In the genomic region with DNA sequence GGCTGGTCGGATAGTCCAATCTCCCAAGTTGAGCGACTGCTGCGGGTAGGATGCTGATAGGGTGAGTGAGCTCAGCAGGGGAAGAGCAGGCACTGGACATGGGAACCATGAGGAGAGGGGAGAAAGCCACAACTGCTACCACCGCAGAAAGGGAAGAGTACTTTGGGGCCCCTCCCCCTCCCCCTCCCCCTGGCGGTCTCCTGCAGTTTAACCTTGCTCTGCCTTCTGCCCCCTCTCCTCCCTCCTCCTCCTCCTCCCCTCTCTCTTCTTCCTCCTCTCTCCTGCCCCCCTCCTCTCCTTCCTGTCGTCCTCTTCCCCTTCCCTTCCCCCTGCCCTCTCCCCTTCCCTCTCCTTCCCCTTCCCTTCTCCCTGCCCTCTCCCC, we compare ENCODE assay signal across 8 mouse cellular contexts.
A peak's percentile ranks its signal among the peaks of the same experiment; 100 is the strongest.
DNase-seq lines count a peak whose midpoint lies in the region; ATAC-seq and TF ChIP-seq lines count a peak whose summit lies in the region.

No protein-coding gene starts in this region.

- no peaks in the 10 kb centered on the region for H3K27me3 ChIP-seq in heart, embryonic 12.5 days (replicated peaks)
- H3K27me3 ChIP-seq in E14TG2a.4 (ENCODE audit: insufficient read depth, low read length): no peaks in the 10 kb centered on the region
- no peaks in the 10 kb centered on the region for H3K27me3 ChIP-seq in forebrain, embryonic 15.5 days
- H3K27me3 ChIP-seq in liver, embryonic 14.5 days (ENCODE audit: control insufficient read depth, insufficient read depth, low read length): no peaks in the 10 kb centered on the region

- intact Hi-C loops in left cerebral cortex, adult 2 months (cut with DNase I): no loop called here

- H3K9me3 ChIP-seq in heart, embryonic 12.5 days (replicated peaks): no peaks in the 10 kb centered on the region
- no peaks in the 10 kb centered on the region for H3K9me3 ChIP-seq in E14TG2a.4 (ENCODE audit: low read length)
- no peaks in the 10 kb centered on the region for H3K9me3 ChIP-seq in forebrain, embryonic 15.5 days
- no peaks in the 10 kb centered on the region for H3K9me3 ChIP-seq in liver, embryonic 14.5 days (ENCODE audit: control insufficient read depth, low read length)

- H3K4me1 ChIP-seq in heart, embryonic 12.5 days (replicated peaks): peaks cover 95% of the 10 kb centered on the region
- H3K4me1 ChIP-seq in E14TG2a.4 (replicated peaks; ENCODE audit: low read depth, low read length): peaks cover 96% of the 10 kb centered on the region
- H3K4me1 ChIP-seq in forebrain, embryonic 15.5 days: peaks cover 99% of the 10 kb centered on the region
- peaks cover 25 to 35% of the 10 kb centered on the region in 2 experiments for H3K4me1 ChIP-seq in liver, embryonic 14.5 days (replicated peaks; ENCODE audit: control insufficient read depth in 2 of 2, insufficient read depth in 2 of 2, low read length in 1 of 2)

- 6% methylated on average over 5 of the region's 6 CpGs for WGBS in heart, embryonic 12.5 days
- 5% methylated on average over 6 of the region's 6 CpGs for WGBS in forebrain, embryonic 15.5 days
- WGBS in liver, embryonic 14.5 days (ENCODE audit: insufficient replicate concordance): 6% methylated on average over 5 of the region's 6 CpGs

- TF ChIP-seq EP300 in liver, embryonic 14.5 days (IDR thresholded peaks at IDR 0.05; ENCODE audit: low read depth): no peak

- H3K9ac ChIP-seq in heart, embryonic 12.5 days: peak overlapping the region; percentile 49
- H3K9ac ChIP-seq in forebrain, embryonic 15.5 days (replicated peaks): no peak overlapping the region
- H3K9ac ChIP-seq in liver, embryonic 14.5 days (replicated peaks): no peak overlapping the region

- no peaks in the 10 kb centered on the region for H3K36me3 ChIP-seq in heart, embryonic 12.5 days
- H3K36me3 ChIP-seq in E14TG2a.4 (ENCODE audit: insufficient read depth, low read length): no peaks in the 10 kb centered on the region
- H3K36me3 ChIP-seq in forebrain, embryonic 15.5 days: no peaks in the 10 kb centered on the region
- H3K36me3 ChIP-seq in liver, embryonic 14.5 days (replicated peaks; ENCODE audit: control insufficient read depth, insufficient read depth, low read depth): no peaks in the 10 kb centered on the region; the same call in 1 of the 2 replicates

- H3K4me3 ChIP-seq in heart, embryonic 12.5 days: peak overlapping the region; percentile 23; the same call in 1 of the 2 replicates
- peak overlapping the region; percentile 77 for H3K4me3 ChIP-seq in E14TG2a.4 (replicated peaks; ENCODE audit: low read length)
- no peak overlapping the region for H3K4me3 ChIP-seq in forebrain, embryonic 15.5 days
- no peak overlapping the region for H3K4me3 ChIP-seq in liver, embryonic 14.5 days (ENCODE audit: insufficient read depth in 1 of 2, low read depth in 2 of 2, low read length in 2 of 2)
- no peak overlapping the region for H3K4me3 ChIP-seq in left cerebral cortex, adult 2 months

- no peak for TF ChIP-seq CTCF in E14TG2a.4 (conservative IDR thresholded peaks at IDR 0.05; ENCODE audit: low read length)
- 0 out of 2 replicates have a peak, but pooled peaks have one; percentile 16 for TF ChIP-seq CTCF in liver, embryonic 14.5 days (IDR thresholded peaks at IDR 0.05; ENCODE audit: low read depth)
- no peak for TF ChIP-seq CTCF in left cerebral cortex, adult 2 months (IDR thresholded peaks at IDR 0.05)

- peak overlapping the region; percentile 65 for H3K4me2 ChIP-seq in heart, embryonic 12.5 days
- H3K4me2 ChIP-seq in forebrain, embryonic 15.5 days (replicated peaks): peak overlapping the region; percentile 28
- H3K4me2 ChIP-seq in liver, embryonic 14.5 days (ENCODE audit: low read depth): no peak overlapping the region; the same call in 1 of the 2 replicates

- DNase-seq in heart, adult 9 months (ENCODE audit: low spot score in 2 of 2): no peak
- no peak for DNase-seq in liver, embryonic 14.5 days (ENCODE audit: low read depth in 3 of 3, low spot score in 3 of 3)
- no peak for DNase-seq in left cerebral cortex, adult 2 months (ENCODE audit: extremely low spot score in 1 of 2, low spot score in 2 of 2)
- no peak for DNase-seq in gastrocnemius, postnatal 4 days (ENCODE audit: low spot score in 2 of 2)

- no peak for ATAC-seq in heart, embryonic 12.5 days (ENCODE audit: insufficient number of reproducible peaks, low FRiP score)
- no peak for ATAC-seq in forebrain, embryonic 15.5 days (replicated peaks)
- no peak; the same call in 1 of the 2 replicates for ATAC-seq in liver, embryonic 14.5 days (ENCODE audit: insufficient read depth)
- ATAC-seq in inflammation-experienced regulatory T-cells, adult 6 months: no peak

- H3K27ac ChIP-seq in heart, embryonic 12.5 days (ENCODE audit: poor library complexity, severe bottlenecking): peak overlapping the region; percentile 66
- H3K27ac ChIP-seq in forebrain, embryonic 15.5 days (replicated peaks): peak overlapping the region; percentile 43
- no peak overlapping the region for H3K27ac ChIP-seq in liver, embryonic 14.5 days
- H3K27ac ChIP-seq in left cerebral cortex, adult 2 months: no peak overlapping the region

Comparison
In these comparisons a context has a peak if more than half of its experiments do, and no peak if none do; other contexts are left out.
1. H3K27ac ChIP-seq: peak in heart, embryonic 12.5 days (single experiment) and forebrain, embryonic 15.5 days (single experiment); none in liver, embryonic 14.5 days (single experiment) and left cerebral cortex, adult 2 months (single experiment).
2. H3K4me3 ChIP-seq: peak in heart, embryonic 12.5 days (single experiment) and E14TG2a.4 (single experiment); none in forebrain, embryonic 15.5 days (single experiment), liver, embryonic 14.5 days (0 of 2) and left cerebral cortex, adult 2 months (single experiment).